Mouse (Mus musculus): ENCODE results near the gene Tenm3.

GRCm38 (mm10) chr8:48715616-48716015, 128.1 kb downstream of the Tenm3 start:
- TF ChIP-seq POLR2A (IDR thresholded peaks at IDR 0.05; ENCODE audit: insufficient read length, low read depth) (no peak), E2F4 (IDR thresholded peaks at IDR 0.05; ENCODE audit: insufficient read depth) (no peak), MAX (IDR thresholded peaks at IDR 0.05; ENCODE audit: low read depth) (no peak), TCF12 (IDR thresholded peaks at IDR 0.05; ENCODE audit: insufficient read depth, poor library complexity, severe bottlenecking) (no peak), SRF (IDR thresholded peaks at IDR 0.05; ENCODE audit: control insufficient read depth, insufficient read length, low read depth) (no peak), MYOD1 (IDR thresholded peaks at IDR 0.05; ENCODE audit: control insufficient read depth in 1 of 3, insufficient read length in 2 of 3, low read depth in 2 of 3) (no peak), USF1 (IDR thresholded peaks at IDR 0.05; ENCODE audit: low read depth) (no peak), CEBPB (IDR thresholded peaks at IDR 0.05; ENCODE audit: insufficient read depth, poor library complexity, severe bottlenecking) (no peak)
